Mouse (Mus musculus) hindbrain, embryonic 12.5 days (tissue): ENCODE results near the gene Adam15. TPM values are rescaled to one million over a fixed set of nuclear protein-coding genes. Genes with fewer than 3 reads are reported as not detected.

Experiments used
- ATAC-seq: fragments of 200-750 bp; cut with Nextera tagmentation; 2 replicates; pipeline ENCODE4 v1.8.0; 2017; ENCODE audit warnings: moderate TSS enrichment; ENCODE audit not compliant: low FRiP score
- H3K27ac ChIP-seq: fragments of 300-500 bp; sonication (generic); 2 replicates; pipeline ENCODE4 v1.5.1; 2016; ENCODE audit warnings: mild to moderate bottlenecking
- H3K27me3 ChIP-seq: fragments of 300-500 bp; sonication (generic); 2 replicates; pipeline ENCODE4 v1.6.1; 2016; ENCODE audit warnings: mild to moderate bottlenecking
- H3K36me3 ChIP-seq: fragments of 300-500 bp; sonication (generic); 2 replicates; pipeline ENCODE4 v1.6.1; 2016; ENCODE audit warnings: mild to moderate bottlenecking
- H3K4me1 ChIP-seq: fragments of 300-500 bp; sonication (generic); 2 replicates; pipeline ENCODE4 v1.6.1; 2016
- H3K4me2 ChIP-seq: fragments of 300-500 bp; sonication (generic); replicated peaks from 2 replicates; pipeline ENCODE4 v1.6.1; 2016; ENCODE audit warnings: mild to moderate bottlenecking
- H3K4me3 ChIP-seq: fragments of 300-500 bp; sonication (generic); 2 replicates; pipeline ENCODE4 v1.5.1; 2016; ENCODE audit warnings: mild to moderate bottlenecking
- H3K9ac ChIP-seq: fragments of 300-500 bp; sonication (generic); 2 replicates; pipeline ENCODE4 v1.6.1; 2016; ENCODE audit warnings: mild to moderate bottlenecking, moderate library complexity
- H3K9me3 ChIP-seq: fragments of 300-500 bp; sonication (generic); replicated peaks from 2 replicates; pipeline ENCODE4 v1.6.1; 2016; ENCODE audit warnings: mild to moderate bottlenecking
- WGBS: fragments of 180-500 bp; shearing (Covaris S2); methylation state at CpG from one replicate; pipeline ENCODE4 v1.1.7; 2016; 5-methylcytosine and 5-hydroxymethylcytosine counted together
- polyA plus RNA-seq: library from polyadenylated mRNA; unstranded; fragments of >200 nt; fragmentation: Nextera tagmentation; extraction: Ambion mirVana; gene quantifications from 2 replicates; pipeline ENCODE4 v1.2.1, GENCODE M21; 2016

The Adam15 gene
- polyA plus RNA-seq, 1 experiment from 2014 or later = 40.3 TPM

GRCm38 (mm10) chr3:89316833-89317232 is 33.0 kb downstream of the Adam15 start:
- Histone ChIP-seq H3K9ac (no peak overlapping the region), H3K27ac (no peak overlapping the region), H3K36me3 (no peaks in the 10 kb centered on the region), H3K4me3 (no peak overlapping the region), H3K4me2 (peak overlapping the region; percentile 53), H3K27me3 (peaks cover 53% of the 10 kb centered on the region), H3K4me1 (peaks cover 66% of the 10 kb centered on the region), H3K9me3 (no peaks in the 10 kb centered on the region)
- ATAC-seq = peak; percentile 39; the same call in 1 of the 2 replicates
- WGBS = 0% methylated on average over 4 of the region's 4 CpGs

- 0 out of 2 replicates have a peak, but pooled peaks have one; percentile 0 for ATAC-seq
- H3K36me3 ChIP-seq = no peaks in the 10 kb centered on the region
- WGBS = 9% methylated on average over 40 of the region's 40 CpGs
- no peak overlapping the region for H3K27ac ChIP-seq
- H3K4me3 ChIP-seq = peak overlapping the region; percentile 19
- peak overlapping the region; percentile 53 for H3K4me2 ChIP-seq
- H3K9ac ChIP-seq = peak overlapping the region; percentile 1; the same call in 1 of the 2 replicates
- peaks cover 60% of the 10 kb centered on the region for H3K4me1 ChIP-seq
- peaks cover 47% of the 10 kb centered on the region for H3K27me3 ChIP-seq
- H3K9me3 ChIP-seq = no peaks in the 10 kb centered on the region
Measured at GRCm38 (mm10) chr3:89315930-89316831, 33.6 kb downstream of the Adam15 start.

GRCm38 (mm10) chr3:89315195-89315929 is 34.4 kb downstream of the Adam15 start:
- Histone ChIP-seq H3K4me2 (peak overlapping the region; percentile 53), H3K9me3 (0 out of 2 replicates have a peak, but pooled peaks cover 4% of the 10 kb centered on the region), H3K27me3 (peaks cover 39% of the 10 kb centered on the region), H3K9ac (peak overlapping the region; percentile 55), H3K4me3 (peak overlapping the region; percentile 19), H3K4me1 (peaks cover 52% of the 10 kb centered on the region), H3K36me3 (no peaks in the 10 kb centered on the region), H3K27ac (no peak overlapping the region)
- WGBS = 6% methylated on average over 26 of the region's 26 CpGs
- ATAC-seq = peak; percentile 14; the same call in 1 of the 2 replicates

- H3K4me1 ChIP-seq = peaks cover 47% of the 10 kb centered on the region
- no peak overlapping the region for H3K27ac ChIP-seq
- ATAC-seq = 0 out of 2 replicates have a peak, but pooled peaks have one; percentile 1
- H3K27me3 ChIP-seq = peaks cover 34% of the 10 kb centered on the region
- 48% methylated on average over 2 of the region's 2 CpGs for WGBS
- H3K4me3 ChIP-seq = no peak overlapping the region
- peak overlapping the region; percentile 55; the same call in 1 of the 2 replicates for H3K9ac ChIP-seq
- H3K4me2 ChIP-seq = no peak overlapping the region
- no peaks in the 10 kb centered on the region for H3K36me3 ChIP-seq
- 0 out of 2 replicates have a peak, but pooled peaks cover 4% of the 10 kb centered on the region for H3K9me3 ChIP-seq
Measured at GRCm38 (mm10) chr3:89314791-89315190, 35.0 kb downstream of the Adam15 start.

- Histone ChIP-seq H3K9ac (no peak overlapping the region), H3K27ac (no peak overlapping the region), H3K27me3 (peaks cover 31% of the 10 kb centered on the region), H3K4me2 (no peak overlapping the region), H3K36me3 (no peaks in the 10 kb centered on the region), H3K9me3 (0 out of 2 replicates have a peak, but pooled peaks cover 4% of the 10 kb centered on the region), H3K4me1 (peaks cover 42% of the 10 kb centered on the region), H3K4me3 (no peak overlapping the region)
- WGBS = 77% methylated on average over 5 of the region's 5 CpGs
- ATAC-seq = no peak
Measured at GRCm38 (mm10) chr3:89314340-89314739, 35.5 kb downstream of the Adam15 start.

GRCm38 (mm10) chr3:89308089-89308488 is 41.7 kb downstream of the Adam15 start:
- no peak overlapping the region for H3K27ac ChIP-seq
- peak; percentile 58 for ATAC-seq
- H3K4me2 ChIP-seq = no peak overlapping the region
- 3% methylated on average over 9 of the region's 9 CpGs for WGBS
- H3K9ac ChIP-seq = no peak overlapping the region
- peaks cover 6% of the 10 kb centered on the region; the same call in 1 of the 2 replicates for H3K27me3 ChIP-seq
- no peak overlapping the region for H3K4me3 ChIP-seq
- H3K4me1 ChIP-seq = no peaks in the 10 kb centered on the region
- 0 out of 2 replicates have a peak, but pooled peaks cover 4% of the 10 kb centered on the region for H3K9me3 ChIP-seq
- H3K36me3 ChIP-seq = no peaks in the 10 kb centered on the region

GRCm38 (mm10) chr3:89305551-89306325 is 44.1 kb downstream of the Adam15 start:
- no peak overlapping the region for H3K27ac ChIP-seq
- no peak overlapping the region for H3K9ac ChIP-seq
- WGBS = 68% methylated on average over 8 of the region's 8 CpGs
- H3K36me3 ChIP-seq = no peaks in the 10 kb centered on the region
- H3K27me3 ChIP-seq = peaks cover 11% of the 10 kb centered on the region; the same call in 1 of the 2 replicates
- 0 out of 2 replicates have a peak, but pooled peaks cover under 1% of the 10 kb centered on the region for H3K9me3 ChIP-seq
- H3K4me3 ChIP-seq = no peak overlapping the region
- no peaks in the 10 kb centered on the region for H3K4me1 ChIP-seq
- no peak overlapping the region for H3K4me2 ChIP-seq
- ATAC-seq = no peak

- no peaks in the 10 kb centered on the region for H3K36me3 ChIP-seq
- no peaks in the 10 kb centered on the region for H3K9me3 ChIP-seq
- ATAC-seq = no peak
- no peak overlapping the region for H3K27ac ChIP-seq
- no peak overlapping the region for H3K9ac ChIP-seq
- no peak overlapping the region for H3K4me3 ChIP-seq
- WGBS = 72% methylated on average over 4 of the region's 4 CpGs
- H3K4me2 ChIP-seq = no peak overlapping the region
- H3K4me1 ChIP-seq = no peaks in the 10 kb centered on the region
- H3K27me3 ChIP-seq = peaks cover 15% of the 10 kb centered on the region
Measured at GRCm38 (mm10) chr3:89305105-89305504, 44.7 kb downstream of the Adam15 start.

- H3K4me3 ChIP-seq = no peak overlapping the region
- no peak overlapping the region for H3K4me2 ChIP-seq
- no peak for ATAC-seq
- no peak overlapping the region for H3K27ac ChIP-seq
- no peaks in the 10 kb centered on the region for H3K36me3 ChIP-seq
- H3K4me1 ChIP-seq = peaks cover 4% of the 10 kb centered on the region
- 65% methylated on average over 6 of the region's 6 CpGs for WGBS
- H3K9ac ChIP-seq = no peak overlapping the region
- H3K27me3 ChIP-seq = peaks cover 20% of the 10 kb centered on the region
- no peaks in the 10 kb centered on the region for H3K9me3 ChIP-seq
Measured at GRCm38 (mm10) chr3:89304440-89304839, 45.4 kb downstream of the Adam15 start.

GRCm38 (mm10) chr3:89300514-89300913 is 49.3 kb downstream of the Adam15 start:
- Histone ChIP-seq H3K4me1 (peaks cover 6% of the 10 kb centered on the region), H3K4me2 (no peak overlapping the region), H3K9me3 (no peaks in the 10 kb centered on the region), H3K27ac (no peak overlapping the region), H3K9ac (no peak overlapping the region), H3K27me3 (peaks cover 27% of the 10 kb centered on the region), H3K4me3 (no peak overlapping the region), H3K36me3 (no peaks in the 10 kb centered on the region)
- 76% methylated on average over 2 of the region's 2 CpGs for WGBS
- no peak for ATAC-seq

- 57% methylated on average over 1 of the region's 1 CpGs for WGBS
- no peak for ATAC-seq
- H3K9me3 ChIP-seq = no peaks in the 10 kb centered on the region
- no peaks in the 10 kb centered on the region for H3K36me3 ChIP-seq
- no peak overlapping the region for H3K27ac ChIP-seq
- H3K4me3 ChIP-seq = no peak overlapping the region
- peaks cover 6% of the 10 kb centered on the region for H3K4me1 ChIP-seq
- peak overlapping the region; percentile 45 for H3K4me2 ChIP-seq
- H3K9ac ChIP-seq = no peak overlapping the region
- peaks cover 27% of the 10 kb centered on the region for H3K27me3 ChIP-seq
Measured at GRCm38 (mm10) chr3:89300071-89300470, 49.7 kb downstream of the Adam15 start.
